Mouse (Mus musculus) thymus, postnatal 0 days (tissue): ENCODE data around the gene Ces1f. TPM values are rescaled to one million over a fixed set of nuclear protein-coding genes. Genes with fewer than 3 reads are reported as not detected.

Experiments
- DNase-seq: peaks from one replicate; pipeline ENCODE4 v3.0.0-alpha.2; 2015; ENCODE audit warnings: low spot score
- polyA plus RNA-seq: library from polyadenylated mRNA; unstranded; fragments of >200 nt; fragmentation: Nextera tagmentation; extraction: Ambion mirVana; gene quantifications from 2 replicates; pipeline ENCODE4 v1.2.1, GENCODE M21; 2015

The Ces1f gene
- polyA plus RNA-seq, 1 experiment from 2014 or later = 0.69 TPM

DNA sequence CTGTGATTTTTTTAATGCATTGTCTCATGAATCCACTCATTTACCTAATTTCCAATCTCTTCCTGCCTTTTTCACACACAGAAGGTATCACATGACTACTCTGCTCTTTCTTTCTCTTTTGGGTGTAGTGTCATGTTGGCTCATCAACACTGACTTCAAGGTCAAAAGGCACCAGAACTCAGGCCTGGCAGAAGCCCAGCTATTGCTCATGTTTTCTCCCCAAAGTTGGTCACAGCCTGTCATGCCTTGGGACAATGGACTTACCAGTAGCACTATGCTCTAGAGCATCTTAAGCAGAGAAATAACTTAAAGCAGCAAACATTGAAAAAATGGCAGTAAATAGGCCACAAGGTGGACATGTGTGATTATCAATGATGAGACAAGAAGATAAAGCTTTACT lies 68.5 kb downstream of the Ces1f start:
- DNase-seq = no peak

Other genes starting within 250 kb of the Ces1f start
- gene Ces1a, start 231.6 kb downstream of the Ces1f start, polyA plus RNA-seq = 0.25 and 0.26 TPM in 2 replicates
- 0.35 and 0.48 TPM in 2 replicates for gene Ces1b, start 199.7 kb downstream of the Ces1f start, polyA plus RNA-seq
- gene Ces1c, start 148.5 kb downstream of the Ces1f start, polyA plus RNA-seq = 0.18 TPM in 2 replicates
- gene Ces1d, start 81.9 kb downstream of the Ces1f start, polyA plus RNA-seq = 3.3 and 3.8 TPM in 2 replicates
- 0.12 and 0.27 TPM in 2 replicates for gene Ces1e, start 50.1 kb downstream of the Ces1f start, polyA plus RNA-seq
- gene Ces1g, start 57.6 kb upstream of the Ces1f start, polyA plus RNA-seq = 0.17 TPM in 1 of 2 replicates, not detected in the other
- gene Ces1h, start 100.0 kb upstream of the Ces1f start, polyA plus RNA-seq = 0.27 and 0.36 TPM in 2 replicates